Mouse (Mus musculus): Measurements from ENCODE around the gene Asz1.

Asz1 gene

DNA sequence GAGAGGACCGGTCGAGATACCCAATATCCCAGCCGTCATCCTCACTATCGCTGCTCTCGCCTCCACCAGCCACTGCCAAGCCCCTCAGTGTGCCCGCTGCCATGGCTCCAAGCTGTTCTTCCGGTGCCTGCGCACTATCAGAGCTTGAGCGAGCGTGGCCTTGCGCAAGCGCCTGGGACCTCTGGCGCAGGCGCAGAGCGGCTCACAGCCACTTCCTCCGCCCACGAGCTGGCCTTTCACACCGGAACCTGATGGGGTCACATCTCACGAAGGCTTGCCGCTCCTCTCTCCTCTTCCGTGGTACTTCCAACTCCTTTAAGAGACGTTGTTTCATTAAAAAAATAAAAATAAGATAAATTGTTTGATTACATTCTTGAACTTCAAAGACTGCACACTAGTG, at the start of gene Asz1:
TSS of gene Asz1 (minus strand) at position 128 of the 400 bp plus-strand sequence.
- DNase-seq (ENCODE audit: extremely low spot score, low spot score) = no peak

DNA sequence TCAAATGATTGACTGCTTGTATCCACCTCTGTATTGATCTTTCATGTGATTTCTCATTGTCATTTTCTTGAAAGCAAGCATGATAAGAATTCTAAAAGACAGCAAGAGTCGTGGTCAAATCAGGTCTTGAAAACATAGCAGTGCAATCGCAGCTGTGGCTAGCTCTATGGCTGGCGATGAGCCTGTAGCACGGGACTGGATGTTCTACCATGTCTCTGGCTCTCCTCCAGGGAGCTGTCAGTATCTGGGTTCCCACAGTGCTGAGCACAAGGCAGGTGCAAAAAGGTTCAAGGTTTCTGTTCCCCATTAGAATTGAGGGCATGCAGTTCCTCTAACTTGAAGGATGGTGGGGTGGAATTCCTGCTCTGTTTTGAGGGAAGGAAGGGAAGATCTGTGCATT, 44.2 kb upstream of the Asz1 start:
- no peak for DNase-seq (ENCODE audit: extremely low spot score, low spot score)

DNA sequence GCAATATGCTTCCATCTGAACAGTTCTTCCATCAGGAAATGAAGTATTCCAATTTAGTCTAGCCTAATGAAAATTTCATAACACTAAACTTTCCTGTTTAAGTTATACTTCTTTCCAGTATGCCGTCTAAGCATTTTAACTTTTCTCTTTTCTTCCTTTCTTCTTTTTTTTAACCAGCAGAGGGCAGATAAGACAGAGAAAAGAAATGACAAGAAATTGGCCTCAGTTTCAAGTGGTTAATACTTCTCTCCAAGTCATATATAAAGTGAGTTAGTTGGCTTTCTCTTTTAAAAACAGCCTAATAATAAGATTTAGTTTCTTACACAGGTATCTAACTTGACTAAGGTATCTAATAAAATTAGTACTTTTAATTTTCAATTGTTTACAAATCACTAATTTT, 26.4 kb upstream of the Asz1 start:
- DNase-seq (ENCODE audit: extremely low spot score, low spot score) = no peak

DNA sequence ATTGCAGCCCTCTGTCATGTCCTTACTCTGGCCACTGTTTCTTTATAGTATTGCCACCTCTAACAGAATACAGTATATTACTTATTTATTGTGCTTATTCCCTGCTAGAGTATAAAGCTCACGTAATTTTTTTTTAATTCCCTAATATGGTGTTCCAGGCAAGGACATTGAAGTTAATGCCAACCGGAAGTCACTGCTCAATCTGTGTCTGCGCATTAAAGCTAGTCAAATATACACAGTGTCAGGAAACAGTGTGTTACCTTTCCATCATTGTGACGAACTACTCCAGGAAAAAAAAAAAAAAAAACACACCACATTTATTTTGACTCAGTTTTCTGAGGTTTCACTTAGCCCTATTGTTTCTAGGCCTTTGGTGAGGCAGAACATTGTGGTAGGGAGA, 19.2 kb upstream of the Asz1 start:
- no peak for DNase-seq (ENCODE audit: extremely low spot score, low spot score)

DNA sequence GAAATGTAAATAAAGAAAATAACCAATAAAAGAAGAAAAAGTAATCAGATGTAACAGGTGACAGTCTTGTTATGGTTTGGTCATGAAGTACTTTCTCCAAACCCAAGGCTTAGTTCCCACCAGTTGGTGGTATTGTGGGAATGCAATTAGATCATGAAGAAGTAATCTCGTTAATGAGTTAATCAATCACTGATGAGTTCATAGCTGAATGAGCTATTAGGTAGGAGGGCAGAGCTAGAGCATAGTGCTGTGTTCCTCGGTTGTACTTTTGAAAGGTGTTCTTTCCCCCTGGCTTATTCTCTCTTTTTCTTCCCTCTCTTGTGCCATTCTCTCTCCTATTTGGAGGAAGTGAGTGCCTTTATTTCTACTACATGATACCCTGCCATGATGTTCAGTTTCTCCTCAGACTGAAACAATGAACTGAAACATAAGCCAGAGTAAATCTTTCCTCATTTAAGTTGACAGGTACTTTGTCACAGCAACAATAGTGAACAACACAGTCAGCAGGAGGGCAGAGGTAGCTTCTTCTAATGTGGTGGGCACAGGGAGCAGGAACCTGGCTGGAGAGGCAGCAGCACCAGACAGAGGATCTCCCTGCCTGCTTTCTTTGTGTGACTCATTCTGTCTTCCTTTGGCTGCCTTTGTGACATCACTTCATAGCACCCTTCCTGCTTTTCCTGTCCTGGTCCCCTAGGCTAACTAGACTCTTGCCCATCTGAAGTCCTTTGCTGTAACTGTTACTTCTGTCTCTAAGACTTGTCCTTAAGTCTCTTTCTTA, 18.5 kb upstream of the Asz1 start:
- DNase-seq (ENCODE audit: extremely low spot score, low spot score) = no peak

DNA sequence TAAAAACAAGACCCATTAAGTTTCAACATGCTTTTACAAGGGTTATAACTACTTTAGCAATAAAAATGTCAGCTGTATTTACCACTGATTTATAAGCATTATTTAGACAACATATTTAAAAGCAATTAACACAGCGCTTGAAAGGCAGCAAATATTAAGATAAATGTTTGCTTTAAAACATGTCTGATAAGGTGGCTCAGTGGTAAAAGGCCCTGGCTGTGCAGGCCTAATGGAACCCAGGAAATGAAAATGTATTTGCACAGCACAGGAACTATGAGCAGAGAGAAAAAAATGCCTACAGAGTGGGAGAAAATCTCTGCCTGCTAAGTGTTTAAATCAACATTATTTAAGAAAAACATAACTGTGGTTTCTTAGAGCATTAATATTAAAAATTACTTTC, 12.0 kb downstream of the Asz1 start:
- no peak for DNase-seq (ENCODE audit: extremely low spot score, low spot score)

- no peak for DNase-seq (ENCODE audit: extremely low spot score, low spot score)
Observed at GRCm38 (mm10) chr6:18089098-18089497, 19.8 kb downstream of the Asz1 start.

GRCm38 (mm10) chr6:18087160-18087804, 21.6 kb downstream of the Asz1 start:
- no peak for DNase-seq (ENCODE audit: extremely low spot score, low spot score)

DNA sequence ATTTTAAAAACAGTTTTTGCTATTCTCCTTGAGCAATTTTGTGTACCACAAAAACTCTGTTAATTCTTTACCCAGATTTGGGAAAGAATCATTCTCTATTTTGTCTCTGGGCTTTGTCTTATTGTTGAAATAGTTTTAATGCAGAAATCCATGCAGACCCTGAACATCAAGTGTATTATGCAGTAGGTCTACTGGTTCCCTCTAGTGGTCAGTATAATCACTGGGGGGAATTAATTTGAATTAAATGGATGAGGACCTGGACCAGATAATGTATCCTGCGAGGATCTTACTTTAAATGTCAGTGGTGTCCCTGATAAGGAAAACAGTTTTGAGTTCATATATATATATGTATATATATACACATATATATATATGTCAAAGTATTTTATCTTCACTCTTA, 30.2 kb downstream of the Asz1 start:
- DNase-seq (ENCODE audit: extremely low spot score, low spot score) = no peak

DNA sequence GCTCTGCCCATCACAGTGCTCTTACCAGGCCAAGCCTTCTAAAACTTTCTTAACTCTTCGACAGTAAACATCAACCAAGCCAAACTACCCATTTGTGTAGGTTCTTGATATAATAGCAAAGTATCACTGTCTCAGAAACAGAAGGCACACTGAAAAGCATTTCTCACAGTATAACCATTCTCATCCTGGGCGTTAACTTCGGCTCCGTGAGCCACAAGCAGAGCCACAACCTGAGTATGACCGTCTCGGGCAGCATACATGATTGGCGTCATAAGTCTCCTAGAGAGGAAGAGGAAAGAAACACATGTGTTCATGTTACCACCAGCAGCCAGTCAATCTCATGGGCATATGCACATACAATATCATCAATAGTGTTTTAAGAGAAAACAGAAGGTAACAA, 31.9 kb downstream of the Asz1 start:
- DNase-seq (ENCODE audit: extremely low spot score, low spot score) = no peak

DNA sequence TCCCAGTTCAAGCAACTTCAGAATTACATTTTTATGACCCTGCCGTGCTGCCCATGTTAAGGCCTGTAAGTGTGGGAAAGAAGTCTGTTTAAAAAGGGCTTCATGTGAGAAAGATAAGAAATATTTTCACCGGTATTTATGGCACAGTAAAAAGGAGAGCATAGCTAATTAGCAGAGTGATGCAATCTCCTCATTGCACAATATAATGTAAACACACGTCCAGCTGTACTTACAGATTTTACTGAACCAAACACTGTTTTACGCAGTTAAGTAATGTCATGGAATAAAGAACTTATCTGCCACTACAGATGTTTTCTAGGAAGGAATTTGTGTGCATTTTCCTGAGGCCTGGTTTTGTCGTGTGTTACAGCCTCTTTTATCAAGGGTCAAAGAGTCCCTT, 32.3 kb downstream of the Asz1 start:
- DNase-seq (ENCODE audit: extremely low spot score, low spot score) = no peak

- no peak for DNase-seq (ENCODE audit: extremely low spot score, low spot score)
Observed at GRCm38 (mm10) chr6:18057899-18058298, 51.0 kb downstream of the Asz1 start.

- no peak for DNase-seq (ENCODE audit: extremely low spot score, low spot score)
Observed at GRCm38 (mm10) chr6:18051702-18052101, 57.2 kb downstream of the Asz1 start.

GRCm38 (mm10) chr6:18044299-18044698, 64.6 kb downstream of the Asz1 start:
- no peak for DNase-seq (ENCODE audit: extremely low spot score, low spot score)

GRCm38 (mm10) chr6:18043172-18043571, 65.7 kb downstream of the Asz1 start:
- DNase-seq (ENCODE audit: extremely low spot score, low spot score) = no peak

- peak; percentile 15 for DNase-seq (ENCODE audit: extremely low spot score, low spot score)
Observed at GRCm38 (mm10) chr6:18032271-18032670, 76.6 kb downstream of the Asz1 start.

- peak; percentile 54 for DNase-seq (ENCODE audit: extremely low spot score, low spot score)
Observed at GRCm38 (mm10) chr6:18031509-18032010, 77.3 kb downstream of the Asz1 start.

GRCm38 (mm10) chr6:18030868-18031508, 77.9 kb downstream of the Asz1 start:
- peak; percentile 36 for DNase-seq (ENCODE audit: extremely low spot score, low spot score)

- peak; percentile 59 for DNase-seq (ENCODE audit: extremely low spot score, low spot score)
Observed at GRCm38 (mm10) chr6:18029746-18030656, 78.9 kb downstream of the Asz1 start, which contains the start of gene Wnt2. Gene Wnt2, minus strand, starts transcription at chr6:18030585.

DNA sequence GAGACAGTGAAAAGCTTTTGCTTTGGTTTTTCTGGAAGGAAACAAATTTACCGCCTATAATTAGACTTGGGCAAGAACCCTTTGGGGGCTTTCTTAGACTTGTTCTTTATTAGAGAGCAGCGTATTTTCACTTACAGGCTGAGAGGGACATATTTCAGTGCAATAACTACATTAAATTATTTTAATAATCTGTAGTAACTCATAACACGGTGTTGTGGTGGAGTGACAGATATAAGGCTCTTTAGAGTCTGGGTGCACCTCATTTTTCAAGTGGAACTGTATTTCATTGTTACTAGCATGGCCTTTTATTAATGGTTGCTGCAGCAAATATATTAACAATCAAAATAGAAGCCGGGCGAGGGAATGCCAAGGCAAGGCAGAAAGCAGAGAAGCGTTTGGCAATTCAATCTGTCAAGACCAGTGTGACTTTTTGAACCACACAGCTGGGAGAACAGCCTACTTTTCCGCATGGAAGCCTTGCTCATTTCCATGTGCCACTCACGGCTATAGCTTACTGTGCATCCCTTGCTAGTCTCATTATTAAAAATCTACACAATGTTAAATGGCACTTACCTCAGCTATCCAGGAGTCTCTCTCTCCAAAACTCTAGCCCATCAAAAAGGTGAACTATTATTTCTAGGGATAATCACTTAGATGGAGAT, 84.6 kb downstream of the Asz1 start:
- no peak for DNase-seq (ENCODE audit: extremely low spot score, low spot score)

DNA sequence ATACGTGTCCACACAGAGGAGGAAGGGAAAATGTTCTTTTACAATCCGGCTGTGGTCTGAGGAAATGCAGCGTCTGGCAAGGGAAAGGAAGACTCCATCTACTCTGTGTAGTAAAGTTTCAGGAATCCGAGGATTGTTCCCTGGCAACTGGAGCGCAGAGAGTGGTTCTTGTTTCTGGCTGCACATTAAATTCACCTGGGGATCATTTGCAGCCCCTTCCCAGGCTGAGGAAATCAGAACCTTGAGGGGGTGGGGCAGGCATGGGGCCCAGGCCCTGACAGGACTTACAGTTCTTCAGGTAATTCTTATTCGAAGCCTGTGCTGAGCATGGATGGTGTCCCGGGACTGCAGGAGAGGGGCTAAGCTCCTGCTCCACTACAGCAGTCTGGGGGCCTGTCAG, 95.5 kb downstream of the Asz1 start:
- no peak for DNase-seq (ENCODE audit: extremely low spot score, low spot score)
